Mouse (Mus musculus) kidney, embryonic 15.5 days (tissue): Measurements from ENCODE around the gene Daxx. TPM values are rescaled to one million over a fixed set of nuclear protein-coding genes. Genes with fewer than 3 reads are reported as not detected.
"Not testable (repeated sequence)": the region's sequence is repeated elsewhere in the genome, so short reads cannot be mapped to it uniquely, and the experiment has no call there.

ENCODE experiments used
- ATAC-seq: fragments of 200-750 bp; cut with Nextera tagmentation; replicated peaks from 2 replicates; pipeline ENCODE4 v1.8.0; 2017; ENCODE audit warnings: moderate TSS enrichment; ENCODE audit not compliant: low FRiP score
- H3K27ac ChIP-seq: fragments of 300-500 bp; sonication (generic); 2 replicates; pipeline ENCODE4 v1.5.1; 2015; ENCODE audit warnings: mild to moderate bottlenecking, inconsistent platforms
- H3K27me3 ChIP-seq: fragments of 300-500 bp; sonication (generic); 2 replicates; pipeline ENCODE4 v1.6.1; 2015; ENCODE audit warnings: inconsistent platforms
- H3K36me3 ChIP-seq: fragments of 300-500 bp; sonication (generic); 2 replicates; pipeline ENCODE4 v1.6.1; 2015; ENCODE audit warnings: inconsistent platforms
- H3K4me1 ChIP-seq: fragments of 300-500 bp; sonication (generic); 2 replicates; pipeline ENCODE4 v1.6.1; 2015; ENCODE audit warnings: inconsistent platforms
- H3K4me2 ChIP-seq: fragments of 300-500 bp; sonication (generic); 2 replicates; pipeline ENCODE4 v1.6.1; 2015; ENCODE audit warnings: moderate library complexity, mild to moderate bottlenecking, inconsistent platforms
- H3K4me3 ChIP-seq: fragments of 300-500 bp; sonication (generic); replicated peaks from 2 replicates; pipeline ENCODE4 v1.5.1; 2015; ENCODE audit warnings: mild to moderate bottlenecking, inconsistent platforms
- H3K9ac ChIP-seq: fragments of 300-500 bp; sonication (generic); 2 replicates; pipeline ENCODE4 v1.6.1; 2015; ENCODE audit warnings: mild to moderate bottlenecking, inconsistent platforms
- H3K9me3 ChIP-seq: fragments of 300-500 bp; sonication (generic); replicated peaks from 2 replicates; pipeline ENCODE4 v1.6.1; 2016; ENCODE audit warnings: inconsistent platforms
- WGBS: fragments of 180-500 bp; shearing (Covaris S2); methylation state at CpG from one replicate; pipeline ENCODE4 v1.1.7; 2015; ENCODE audit warnings: mixed read lengths; 5-methylcytosine and 5-hydroxymethylcytosine counted together
- polyA plus RNA-seq: library from polyadenylated mRNA; unstranded; fragments of >200 nt; fragmentation: Nextera tagmentation; extraction: Ambion mirVana; gene quantifications from 2 replicates; pipeline ENCODE4 v1.2.1, GENCODE M21; 2015

Gene Daxx
- polyA plus RNA-seq, 1 experiment from 2014 or later: 60.0 TPM

DNA sequence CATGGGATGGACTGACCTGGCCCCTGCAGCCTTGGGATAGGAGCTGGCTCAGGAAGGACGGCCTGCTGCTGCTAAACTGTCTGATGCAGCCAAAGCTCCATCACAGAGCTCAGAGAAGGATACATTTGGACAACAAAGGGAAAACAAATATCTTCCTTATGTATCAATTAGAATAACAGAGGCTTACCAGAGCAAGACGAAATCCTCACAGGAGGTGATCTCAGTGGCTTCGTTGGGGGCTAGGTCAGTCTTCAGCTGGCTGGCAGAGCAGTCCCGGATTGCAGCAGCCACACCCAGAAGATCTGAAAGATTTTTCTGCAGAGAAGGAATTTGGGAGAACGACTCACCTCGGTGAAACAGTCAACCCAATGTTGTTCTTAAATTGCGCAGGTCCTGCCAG lies 16.8 kb upstream of the Daxx start:
- WGBS: 33% methylated on average over 7 of the region's 7 CpGs
- H3K9me3 ChIP-seq: no peaks in the 10 kb centered on the region

DNA sequence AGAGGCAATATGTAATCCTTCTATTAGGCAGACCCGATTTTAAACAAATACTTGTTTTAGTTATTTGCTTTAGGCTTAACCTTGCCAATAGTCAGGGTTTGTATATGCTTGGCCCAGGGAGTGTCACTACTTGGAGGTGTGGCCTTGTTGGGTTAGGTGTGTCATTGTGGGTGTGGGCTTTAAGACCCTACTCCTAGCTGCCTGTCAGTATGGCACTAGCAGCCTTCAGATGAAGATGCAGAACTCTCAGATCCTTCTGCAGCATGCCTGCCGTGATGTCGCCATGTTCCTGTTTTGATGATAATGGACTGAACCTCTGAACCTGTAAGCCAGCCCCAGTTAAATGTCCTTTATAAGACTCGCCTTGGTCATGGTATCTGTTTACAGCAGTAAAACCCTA lies 16.2 kb upstream of the Daxx start:
- not testable (repeated sequence) for H3K27ac ChIP-seq, H3K4me2 ChIP-seq, H3K36me3 ChIP-seq, H3K9ac ChIP-seq, ATAC-seq, H3K27me3 ChIP-seq, H3K9me3 ChIP-seq, H3K4me3 ChIP-seq
- H3K4me1 ChIP-seq: peaks cover 15% of the 10 kb centered on the region
- WGBS: 80% methylated on average over 4 of the region's 4 CpGs

More for the DNA sequence above, 16.8 kb upstream of the Daxx start:
- Histone ChIP-seq H3K27ac (no peak overlapping the region), H3K27me3 (no peaks in the 10 kb centered on the region), H3K4me1 (peaks cover 18% of the 10 kb centered on the region), H3K9ac (no peak overlapping the region), H3K36me3 (no peaks in the 10 kb centered on the region), H3K4me2 (no peak overlapping the region), H3K4me3 (no peak overlapping the region)
- ATAC-seq: no peak

DNA sequence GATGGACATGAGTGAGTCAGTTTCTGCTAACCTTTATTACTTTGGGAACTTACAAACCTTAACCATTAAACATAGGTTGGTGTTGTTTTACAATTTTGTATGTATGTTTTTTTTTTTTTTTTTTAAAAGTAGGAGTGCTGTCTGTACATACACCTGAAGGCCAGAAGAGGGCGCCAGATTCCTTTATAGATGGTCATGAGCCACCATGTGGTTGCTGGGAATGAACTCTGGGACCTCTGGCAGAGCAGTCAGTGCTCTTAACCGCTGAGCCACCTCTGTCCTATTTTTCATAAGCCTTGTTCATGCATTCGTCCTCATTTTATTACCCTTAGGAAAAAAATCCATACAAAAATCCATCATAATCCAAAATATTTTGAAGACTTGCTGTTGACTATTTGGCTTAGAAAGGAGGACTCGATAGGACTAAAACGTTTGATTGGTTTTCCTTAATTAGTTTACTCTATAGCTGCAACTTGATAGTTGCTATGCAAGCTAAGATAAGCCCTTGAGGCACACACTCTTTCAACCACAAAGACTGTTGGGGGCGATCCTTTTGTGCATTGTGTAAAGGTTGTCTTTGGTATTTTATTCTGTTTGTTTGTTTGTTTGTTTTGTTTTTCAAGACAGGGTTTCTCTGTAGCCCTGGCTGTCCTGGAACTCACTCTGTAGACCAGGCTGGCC lies 12.0 kb upstream of the Daxx start:
- Histone ChIP-seq H3K4me3 (no peak overlapping the region), H3K36me3 (no peaks in the 10 kb centered on the region), H3K4me2 (no peak overlapping the region), H3K27me3 (no peaks in the 10 kb centered on the region), H3K9me3 (no peaks in the 10 kb centered on the region), H3K4me1 (no peaks in the 10 kb centered on the region), H3K27ac (no peak overlapping the region), H3K9ac (no peak overlapping the region)
- 42% methylated on average over 6 of the region's 6 CpGs for WGBS
- ATAC-seq: no peak

DNA sequence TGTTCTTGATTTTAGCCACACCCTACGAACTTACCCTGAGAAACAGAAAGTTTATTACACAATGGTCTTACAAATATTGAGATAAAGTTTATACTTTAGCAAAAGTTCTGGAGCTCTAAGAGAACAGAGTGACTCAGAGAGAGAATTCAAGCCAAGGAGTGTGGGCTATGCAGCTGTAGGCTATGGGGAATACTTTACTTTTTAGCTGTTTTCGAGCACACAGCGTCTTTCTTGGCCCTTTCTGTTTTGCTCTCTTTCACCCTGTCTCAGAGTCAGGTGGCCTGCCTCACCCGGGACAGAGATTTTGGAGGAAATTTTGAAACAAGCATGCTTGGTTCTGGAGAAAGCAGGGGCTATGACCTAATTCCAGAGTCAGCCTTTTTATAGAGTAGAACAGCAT lies 11.0 kb upstream of the Daxx start:
- not testable (repeated sequence) for H3K9ac ChIP-seq, ATAC-seq, H3K9me3 ChIP-seq, H3K27ac ChIP-seq, H3K36me3 ChIP-seq, H3K4me1 ChIP-seq, H3K4me2 ChIP-seq, H3K27me3 ChIP-seq, H3K4me3 ChIP-seq
- 81% methylated on average over 4 of the region's 4 CpGs for WGBS

- Histone ChIP-seq H3K4me3 (no peak overlapping the region), H3K4me2 (no peak overlapping the region), H3K27ac (no peak overlapping the region), H3K9ac (no peak overlapping the region), H3K36me3 (no peaks in the 10 kb centered on the region), H3K27me3 (no peaks in the 10 kb centered on the region), H3K4me1 (no peaks in the 10 kb centered on the region), H3K9me3 (no peaks in the 10 kb centered on the region)
- no peak for ATAC-seq
- 75% methylated on average over 4 of the region's 4 CpGs for WGBS
Measured at GRCm38 (mm10) chr17:33899642-33900041, 9.6 kb upstream of the Daxx start.

- Histone ChIP-seq H3K9ac (no peak overlapping the region), H3K27ac (no peak overlapping the region), H3K4me2 (no peak overlapping the region), H3K36me3 (no peaks in the 10 kb centered on the region), H3K27me3 (no peaks in the 10 kb centered on the region), H3K9me3 (no peaks in the 10 kb centered on the region), H3K4me3 (no peak overlapping the region), H3K4me1 (no peaks in the 10 kb centered on the region)
- WGBS: 62% methylated on average over 7 of the region's 7 CpGs
- ATAC-seq: no peak
Measured at GRCm38 (mm10) chr17:33900281-33900988, 8.8 kb upstream of the Daxx start.

DNA sequence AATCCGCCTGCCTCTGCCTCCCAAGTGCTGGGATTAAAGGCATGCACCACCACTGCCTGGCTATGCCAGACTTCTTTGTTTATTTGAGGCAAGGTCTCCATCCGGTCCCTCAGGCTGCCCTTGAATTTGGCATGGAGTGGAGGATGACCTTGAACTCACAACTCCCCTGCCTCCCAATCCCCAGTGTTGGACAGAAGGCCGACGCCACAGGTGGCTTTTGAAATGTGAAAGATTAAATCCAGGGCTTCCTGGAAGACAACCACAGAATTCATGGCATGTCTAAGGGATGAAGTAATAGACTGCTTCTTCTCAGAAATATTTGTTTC lies 8.3 kb upstream of the Daxx start:
- ATAC-seq: no peak
- Histone ChIP-seq H3K4me1 (no peaks in the 10 kb centered on the region), H3K27ac (no peak overlapping the region), H3K4me2 (no peak overlapping the region), H3K9me3 (no peaks in the 10 kb centered on the region), H3K9ac (no peak overlapping the region), H3K4me3 (no peak overlapping the region), H3K36me3 (no peaks in the 10 kb centered on the region), H3K27me3 (no peaks in the 10 kb centered on the region)
- 86% methylated on average over 4 of the region's 4 CpGs for WGBS

DNA sequence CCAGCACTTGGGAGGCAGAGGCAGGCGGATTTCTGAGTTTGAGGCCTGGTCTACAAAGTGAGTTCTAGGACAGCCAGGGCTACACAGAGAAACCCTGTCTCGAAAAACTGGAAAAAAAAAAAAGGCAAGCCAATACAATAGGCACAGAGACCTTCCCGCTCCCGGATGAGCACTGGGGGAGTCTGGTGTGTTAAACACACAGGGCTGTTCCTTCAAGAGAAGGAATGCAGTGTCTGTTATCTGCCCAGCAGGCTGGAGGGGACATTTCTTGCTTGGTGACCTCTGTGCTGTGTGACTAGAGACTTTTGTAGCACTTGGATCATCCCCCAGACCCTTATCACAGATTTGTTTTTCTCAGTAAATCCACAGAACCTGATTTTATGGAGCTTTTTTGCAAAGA lies 7.6 kb upstream of the Daxx start:
- Histone ChIP-seq H3K4me3 (no peak overlapping the region), H3K4me2 (no peak overlapping the region), H3K27ac (no peak overlapping the region), H3K4me1 (no peaks in the 10 kb centered on the region), H3K36me3 (no peaks in the 10 kb centered on the region), H3K9ac (no peak overlapping the region), H3K27me3 (no peaks in the 10 kb centered on the region), H3K9me3 (no peaks in the 10 kb centered on the region)
- ATAC-seq: no peak
- WGBS: 58% methylated on average over 4 of the region's 4 CpGs

DNA sequence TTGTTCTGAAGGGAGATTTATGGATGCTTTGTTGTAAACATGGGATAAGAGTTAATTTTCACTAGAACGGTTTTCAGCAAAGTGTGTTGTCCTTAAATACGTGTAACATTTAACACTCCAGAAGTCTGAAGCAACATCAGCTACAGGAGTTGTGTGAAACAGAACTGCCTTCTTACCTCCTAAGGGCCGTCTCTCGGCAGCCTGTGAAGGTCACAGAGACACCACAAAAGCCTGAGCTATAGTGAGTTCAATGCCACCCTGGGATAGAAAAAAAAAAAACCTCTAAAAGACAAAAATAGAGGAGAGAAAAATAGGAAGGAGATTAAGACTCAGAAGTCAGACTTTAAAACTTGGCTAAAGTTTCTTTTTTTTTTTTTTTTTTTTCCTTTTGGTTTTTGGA lies 7.1 kb upstream of the Daxx start:
- WGBS: 21% methylated on average over 4 of the region's 4 CpGs
- H3K27me3 ChIP-seq: no peaks in the 10 kb centered on the region
- no peak for ATAC-seq

GRCm38 (mm10) chr17:33902491-33902890 lies 6.7 kb upstream of the Daxx start:
- ATAC-seq: no peak
- Histone ChIP-seq H3K27me3 (no peaks in the 10 kb centered on the region), H3K4me3 (no peak overlapping the region), H3K27ac (no peak overlapping the region), H3K36me3 (no peaks in the 10 kb centered on the region), H3K9me3 (no peaks in the 10 kb centered on the region), H3K9ac (no peak overlapping the region), H3K4me2 (no peak overlapping the region), H3K4me1 (peaks cover 1% of the 10 kb centered on the region; the same call in 1 of the 2 replicates)
- 74% methylated on average over 7 of the region's 7 CpGs for WGBS

More for the DNA sequence above, 7.1 kb upstream of the Daxx start:
- no peaks in the 10 kb centered on the region for H3K9me3 ChIP-seq
- no peak overlapping the region for H3K4me3 ChIP-seq
- H3K36me3 ChIP-seq: no peaks in the 10 kb centered on the region
- no peak overlapping the region for H3K27ac ChIP-seq
- H3K9ac ChIP-seq: no peak overlapping the region
- no peaks in the 10 kb centered on the region for H3K4me1 ChIP-seq
- H3K4me2 ChIP-seq: no peak overlapping the region

GRCm38 (mm10) chr17:33903911-33904651 lies 5.1 kb upstream of the Daxx start:
- H3K9me3 ChIP-seq, H3K27me3 ChIP-seq, H3K27ac ChIP-seq, H3K4me2 ChIP-seq, H3K4me3 ChIP-seq, H3K36me3 ChIP-seq, H3K9ac ChIP-seq, ATAC-seq: not testable (repeated sequence)
- 78% methylated on average over 6 of the region's 6 CpGs for WGBS
- H3K4me1 ChIP-seq: peaks cover 12% of the 10 kb centered on the region

DNA sequence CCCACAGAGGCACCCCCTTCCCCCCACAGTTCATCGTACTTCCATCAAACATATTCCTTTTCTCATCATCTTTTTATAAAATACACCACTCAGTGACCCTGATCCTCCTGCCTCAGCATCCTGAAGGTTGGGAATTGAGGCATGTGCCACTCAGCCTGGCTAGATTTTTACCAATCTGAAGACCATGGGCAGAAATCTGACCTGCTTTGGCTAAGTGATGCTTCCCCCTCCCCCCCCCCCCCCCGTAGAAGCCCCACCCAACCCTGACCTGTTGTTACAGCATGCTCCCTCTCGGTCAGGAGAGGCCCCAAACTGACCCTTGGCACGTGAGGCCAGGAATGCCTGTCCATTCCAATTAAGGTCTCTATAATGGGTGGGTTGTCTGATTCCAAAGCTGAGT lies 4.4 kb upstream of the Daxx start, which contains the start of gene Platr17:
Gene Platr17, plus strand, starts transcription at position 301 of the 400 bp plus-strand sequence.
- not testable (repeated sequence) for ATAC-seq, H3K27ac ChIP-seq, H3K9me3 ChIP-seq, H3K36me3 ChIP-seq, H3K4me2 ChIP-seq, H3K27me3 ChIP-seq, H3K4me3 ChIP-seq, H3K9ac ChIP-seq
- WGBS: 25% methylated on average over 4 of the region's 4 CpGs
- peaks cover 12% of the 10 kb centered on the region for H3K4me1 ChIP-seq
